Mouse (Mus musculus) liver, embryonic 14.5 days (tissue): ENCODE measurements around the gene Nr4a3. TPM values are rescaled to one million over a fixed set of nuclear protein-coding genes. Genes with fewer than 3 reads are reported as not detected.

Experiments
- ATAC-seq: fragments of 200-750 bp; cut with Nextera tagmentation; 2 replicates; pipeline ENCODE4 v1.8.0; 2017; ENCODE audit warnings: moderate number of reproducible peaks, mild to moderate bottlenecking, moderate library complexity; ENCODE audit not compliant: insufficient read depth
- DNase-seq, 3 experiments: peaks; one replicate each; pipeline ENCODE4 v3.0.0-alpha.2; 2012 to 2013; ENCODE audit warnings: low read depth in 3 of 3, low spot score in 3 of 3
- H3K27ac ChIP-seq: fragments of 300-500 bp; sonication (generic); 2 replicates; pipeline ENCODE4 v1.5.1; 2014; ENCODE audit warnings: moderate library complexity, mild to moderate bottlenecking, control low read depth, inconsistent platforms
- H3K27me3 ChIP-seq: fragments of 300-500 bp; sonication (generic); 2 replicates; pipeline ENCODE4 v1.6.1; 2014; ENCODE audit warnings: mild to moderate bottlenecking, low read length, moderate library complexity; ENCODE audit not compliant: control insufficient read depth, insufficient read depth
- H3K36me3 ChIP-seq: fragments of 300-500 bp; sonication (generic); replicated peaks from 2 replicates; pipeline ENCODE4 v1.6.1; 2014; ENCODE audit warnings: low read depth; ENCODE audit not compliant: control insufficient read depth, insufficient read depth
- H3K4me1 ChIP-seq, 2 experiments: fragments of 200-500 bp in 1 of 2; fragments of 300-500 bp in 1 of 2; sonication (generic) in 1 of 2; replicated peaks; 2 replicates each; pipeline ENCODE4 v1.6.1; 2012 to 2014; ENCODE audit warnings: antibody characterized with exemption in 1 of 2, inconsistent platforms in 1 of 2, low read length in 1 of 2; ENCODE audit not compliant: control insufficient read depth in 2 of 2, insufficient read depth in 2 of 2
- H3K4me2 ChIP-seq: fragments of 300-500 bp; sonication (generic); 2 replicates; pipeline ENCODE4 v1.6.1; 2014; ENCODE audit warnings: low read depth, mild to moderate bottlenecking, control low read depth, moderate library complexity
- H3K4me3 ChIP-seq, 2 experiments: fragments of 200-500 bp in 1 of 2; fragments of 300-500 bp in 1 of 2; sonication (generic) in 1 of 2; 2 replicates each; pipeline ENCODE4 v1.5.1; 2012 to 2014; ENCODE audit warnings: low read depth in 2 of 2, low read length in 2 of 2, mild to moderate bottlenecking in 2 of 2, control low read depth in 1 of 2, inconsistent platforms in 1 of 2, moderate library complexity in 1 of 2; ENCODE audit not compliant: insufficient read depth in 1 of 2
- H3K9ac ChIP-seq: fragments of 300-500 bp; sonication (generic); replicated peaks from 2 replicates; pipeline ENCODE4 v1.6.1; 2014; ENCODE audit warnings: mild to moderate bottlenecking, control low read depth, moderate library complexity
- H3K9me3 ChIP-seq: fragments of 300-500 bp; sonication (generic); 2 replicates; pipeline ENCODE4 v1.6.1; 2016; ENCODE audit warnings: low read length, mixed read lengths; ENCODE audit not compliant: control insufficient read depth
- CTCF ChIP-seq: IDR thresholded peaks from 2 replicates; pipeline ENCODE4 v1.5.1; 2016; ENCODE audit warnings: antibody characterized with exemption, low read depth, control low read depth
- EP300 ChIP-seq: IDR thresholded peaks from 2 replicates; pipeline ENCODE4 v1.6.1; 2016; ENCODE audit warnings: antibody characterized with exemption, low read depth
- WGBS: fragments of 180-500 bp; shearing (Covaris S2); extraction: QIAGEN DNeasy Blood & Tissue Kit; methylation state at CpG from one replicate; pipeline ENCODE4 v1.1.7; 2014; ENCODE audit not compliant: insufficient replicate concordance; 5-methylcytosine and 5-hydroxymethylcytosine counted together
- polyA plus RNA-seq, 2 experiments: library from polyadenylated mRNA; depleted of rRNA in 1 of 2; stranded (reverse) in 1 of 2; unstranded in 1 of 2; fragments of >200 nt; fragmentation: Nextera tagmentation in 1 of 2; extraction: Ambion mirVana in 1 of 2; gene quantifications; 2 replicates each; pipeline versions ENCODE4 v1.2.1 to v1.2.3; 2012 to 2014

Nr4a3 gene
- polyA plus RNA-seq (2012; rRNA removed) (0.01 TPM in 2 replicates), polyA plus RNA-seq (2014; fragmentation: Nextera tagmentation; extraction: Ambion mirVana) (not detected in 2 replicates)

DNA sequence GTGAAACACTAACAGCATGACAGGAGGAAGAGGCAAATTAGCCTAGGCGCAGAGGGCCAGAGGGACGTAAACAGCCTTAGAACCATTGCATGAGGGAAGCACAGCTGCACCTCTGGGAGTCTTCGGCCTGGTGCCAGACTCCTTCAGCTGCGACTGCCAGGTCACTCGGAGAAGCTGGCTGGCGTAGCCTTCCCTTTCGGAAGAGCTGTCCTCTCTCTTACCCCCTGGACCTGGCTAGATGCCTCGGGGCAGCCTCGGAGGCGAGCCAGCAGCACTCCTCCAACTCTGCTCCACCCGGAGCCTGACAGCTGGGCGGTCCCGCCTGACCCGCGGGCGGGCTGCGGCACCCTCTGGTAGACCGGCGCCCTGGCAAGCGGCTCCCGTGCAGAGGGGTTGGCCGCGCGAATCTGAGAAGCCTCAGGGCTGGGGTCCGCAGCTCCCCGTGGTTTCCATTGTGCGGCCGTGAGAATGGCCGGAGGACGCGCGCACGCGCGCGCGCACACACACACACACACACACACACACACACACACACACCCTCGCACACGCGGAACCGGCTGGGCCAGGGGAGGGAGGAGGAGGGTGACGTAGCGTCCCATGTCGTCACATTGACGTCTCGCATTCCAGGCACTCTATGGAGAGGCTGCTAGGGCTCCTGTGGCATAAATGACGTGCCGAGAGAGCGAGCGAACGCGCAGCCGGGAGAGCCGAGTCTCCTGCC lies at the start of gene Nr4a3:
Gene Nr4a3, plus strand, starts transcription at position 663 of the 721 bp plus-strand sequence.
- 1% methylated on average over 46 of the region's 54 CpGs for WGBS
- H3K4me3 ChIP-seq, result peak within 1 kb of the TSS; percentile 54 to 78
- peaks cover 50% of the 10 kb centered on the region for H3K27me3 ChIP-seq
- no peaks in the 10 kb centered on the region for H3K9me3 ChIP-seq
- peak; percentile 42; the same call in 1 of the 2 replicates for TF ChIP-seq CTCF
- no peak for TF ChIP-seq EP300
- peaks cover 0 to 4% of the 10 kb centered on the region in 2 experiments; a peak in 1 of 4 replicates for H3K4me1 ChIP-seq
- peak within 1 kb of the TSS; percentile 63 for H3K9ac ChIP-seq
- no peaks in the 10 kb centered on the region for H3K36me3 ChIP-seq
- ATAC-seq, result peak; percentile 72
- H3K4me2 ChIP-seq, result peak within 1 kb of the TSS; percentile 95
- H3K27ac ChIP-seq, result no peak within 1 kb of the TSS
- DNase-seq, result peak; percentile 66 to 73 (median 67)

DNA sequence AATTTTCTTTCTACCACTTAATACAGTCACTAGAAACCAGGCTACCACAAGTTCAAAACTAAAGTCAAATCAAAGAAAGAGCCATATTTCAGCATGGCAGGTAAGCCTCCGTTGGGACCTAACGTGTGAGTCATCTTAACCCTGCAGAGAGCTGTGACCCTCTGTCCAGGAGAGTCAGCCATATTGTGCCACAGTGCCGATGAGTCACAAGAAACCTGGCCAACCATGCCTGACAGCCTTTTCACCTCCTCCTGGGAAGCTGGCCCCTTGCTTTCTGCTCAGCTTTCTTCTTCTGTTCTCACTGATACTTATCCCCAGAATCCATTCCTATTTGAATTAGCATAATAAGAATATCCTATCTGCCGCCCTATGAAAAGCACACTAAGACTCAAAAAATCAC lies 42.0 kb upstream of the Nr4a3 start:
- no peaks in the 10 kb centered on the region for H3K36me3 ChIP-seq
- H3K27ac ChIP-seq, result no peak overlapping the region
- H3K9ac ChIP-seq, result no peak overlapping the region
- DNase-seq, result no peak
- 67% methylated on average over 4 of the region's 4 CpGs for WGBS
- H3K4me2 ChIP-seq, result no peak overlapping the region
- no peaks in the 10 kb centered on the region for H3K9me3 ChIP-seq
- no peaks in the 10 kb centered on the region for H3K27me3 ChIP-seq
- no peak for TF ChIP-seq EP300
- no peak for TF ChIP-seq CTCF
- H3K4me3 ChIP-seq, result no peak overlapping the region
- H3K4me1 ChIP-seq, result no peaks in the 10 kb centered on the region
- no peak for ATAC-seq

DNA sequence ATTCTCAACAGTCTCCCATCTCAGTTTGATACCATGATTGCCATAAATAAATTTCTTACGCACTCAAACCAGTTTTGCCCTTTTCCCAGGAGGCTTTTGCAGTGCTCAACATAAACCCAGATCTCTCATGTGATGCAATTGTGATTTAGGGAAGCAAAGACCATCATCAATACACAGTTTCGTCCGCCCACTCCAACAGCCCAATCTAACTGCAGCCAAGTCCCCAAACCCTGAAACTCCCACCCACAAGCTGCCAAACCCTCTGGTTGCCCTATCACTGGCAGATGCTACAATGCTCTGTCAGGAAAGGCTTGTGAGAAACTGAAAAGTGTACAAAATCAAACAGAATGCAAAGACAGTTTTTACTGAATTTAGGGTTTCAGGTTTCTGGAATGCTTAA lies 41.5 kb upstream of the Nr4a3 start:
- Histone ChIP-seq H3K9ac (no peak overlapping the region), H3K4me2 (no peak overlapping the region), H3K27me3 (no peaks in the 10 kb centered on the region), H3K36me3 (no peaks in the 10 kb centered on the region), H3K9me3 (no peaks in the 10 kb centered on the region), H3K27ac (no peak overlapping the region), H3K4me1 (no peaks in the 10 kb centered on the region), H3K4me3 (no peak overlapping the region)
- DNase-seq (no peak), ATAC-seq (no peak)
- WGBS, result 65% methylated on average over 3 of the region's 3 CpGs
- TF ChIP-seq CTCF (no peak), EP300 (no peak)

DNA sequence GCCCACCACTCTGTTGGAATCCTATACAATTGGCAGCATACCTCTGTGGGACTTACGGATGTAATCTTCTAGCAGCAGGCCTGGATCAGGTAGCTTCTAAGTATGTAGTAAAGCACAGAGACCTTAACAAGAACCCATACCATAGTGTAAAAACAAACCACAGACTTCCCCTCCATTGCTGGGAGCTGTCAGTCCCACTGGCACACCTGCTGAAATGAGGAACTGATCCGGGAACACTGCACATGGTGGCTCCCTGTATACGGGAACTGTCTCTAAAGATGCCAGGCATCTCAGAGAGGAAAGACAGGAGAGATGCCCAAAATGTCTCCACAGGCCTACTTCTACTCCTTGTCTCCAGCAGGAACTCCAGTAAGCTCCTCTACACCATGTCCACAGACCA lies 38.6 kb upstream of the Nr4a3 start:
- H3K9me3 ChIP-seq, result no peaks in the 10 kb centered on the region
- H3K4me3 ChIP-seq, result no peak overlapping the region
- no peak for TF ChIP-seq CTCF
- no peak for TF ChIP-seq EP300
- H3K4me2 ChIP-seq, result no peak overlapping the region
- no peak overlapping the region for H3K27ac ChIP-seq
- 38% methylated on average over 3 of the region's 3 CpGs for WGBS
- H3K4me1 ChIP-seq, result no peaks in the 10 kb centered on the region
- no peaks in the 10 kb centered on the region for H3K36me3 ChIP-seq
- DNase-seq (no peak), ATAC-seq (no peak)
- H3K27me3 ChIP-seq, result no peaks in the 10 kb centered on the region
- no peak overlapping the region for H3K9ac ChIP-seq

DNA sequence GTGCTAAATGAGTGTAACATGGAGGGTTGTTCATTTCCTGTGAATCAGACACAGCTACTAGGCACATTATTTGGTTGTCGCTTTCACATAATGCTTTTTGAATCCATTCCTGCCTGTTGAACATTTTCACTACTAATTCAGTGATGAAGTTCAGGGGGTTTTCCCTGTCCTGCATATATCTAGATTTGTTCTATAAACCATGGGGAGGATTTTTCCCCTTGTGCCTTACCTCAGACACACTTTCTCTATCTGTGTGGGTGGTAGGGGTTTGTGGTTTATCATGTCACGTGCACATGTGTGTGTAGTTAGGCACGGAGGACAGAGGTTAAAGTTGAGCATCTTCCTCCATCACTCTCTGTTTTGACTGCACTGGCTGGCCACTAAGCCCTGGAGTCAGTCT lies 32.7 kb upstream of the Nr4a3 start:
- Histone ChIP-seq H3K4me2 (no peak overlapping the region), H3K4me3 (no peak overlapping the region), H3K27ac (no peak overlapping the region), H3K9me3 (no peaks in the 10 kb centered on the region), H3K36me3 (no peaks in the 10 kb centered on the region), H3K4me1 (no peaks in the 10 kb centered on the region), H3K27me3 (no peaks in the 10 kb centered on the region), H3K9ac (no peak overlapping the region)
- WGBS, result 60% methylated on average over 3 of the region's 3 CpGs
- ATAC-seq (no peak), DNase-seq (no peak)
- no peak for TF ChIP-seq CTCF
- no peak for TF ChIP-seq EP300
